Mouse (Mus musculus) stomach, embryonic 14.5 days (tissue): ENCODE results near the gene Irf5. TPM values are rescaled to one million over a fixed set of nuclear protein-coding genes. Genes with fewer than 3 reads are reported as not detected.

Experiments used
- ATAC-seq: fragments of 200-750 bp; cut with Nextera tagmentation; 2 replicates; pipeline ENCODE4 v1.8.0; 2017; ENCODE audit warnings: low read depth, moderate TSS enrichment; ENCODE audit not compliant: insufficient number of reproducible peaks, insufficient read depth, low FRiP score
- H3K27ac ChIP-seq: fragments of 300-500 bp; sonication (generic); 2 replicates; pipeline ENCODE4 v1.5.1; 2014; ENCODE audit warnings: mild to moderate bottlenecking, low read length, moderate library complexity, mixed read lengths
- H3K27me3 ChIP-seq: fragments of 300-500 bp; sonication (generic); 2 replicates; pipeline ENCODE4 v1.6.1; 2014; ENCODE audit warnings: low read length, control low read depth, mixed read lengths; ENCODE audit not compliant: control insufficient read depth, insufficient read depth
- H3K36me3 ChIP-seq: fragments of 300-500 bp; sonication (generic); 2 replicates; pipeline ENCODE4 v1.6.1; 2014; ENCODE audit warnings: mild to moderate bottlenecking, control low read depth, low read length, moderate library complexity, mixed read lengths; ENCODE audit not compliant: control insufficient read depth, insufficient read depth
- H3K4me1 ChIP-seq: fragments of 300-500 bp; sonication (generic); 2 replicates; pipeline ENCODE4 v1.6.1; 2014; ENCODE audit warnings: low read length, control low read depth, mixed read lengths; ENCODE audit not compliant: control insufficient read depth, insufficient read depth
- H3K4me2 ChIP-seq: fragments of 300-500 bp; sonication (generic); replicated peaks from 2 replicates; pipeline ENCODE4 v1.6.1; 2014; ENCODE audit warnings: low read depth, low read length, control low read depth
- H3K4me3 ChIP-seq: fragments of 300-500 bp; sonication (generic); 2 replicates; pipeline ENCODE4 v1.5.1; 2014; ENCODE audit warnings: low read depth, low read length, control low read depth
- H3K9ac ChIP-seq: fragments of 300-500 bp; sonication (generic); replicated peaks from 2 replicates; pipeline ENCODE4 v1.6.1; 2014; ENCODE audit warnings: low read depth, mild to moderate bottlenecking, control low read depth, low read length, moderate library complexity, mixed read lengths
- H3K9me3 ChIP-seq: fragments of 300-500 bp; sonication (generic); 2 replicates; pipeline ENCODE4 v1.6.1; 2016; ENCODE audit warnings: low read depth, low read length, control low read depth; ENCODE audit not compliant: control insufficient read depth
- WGBS: fragments of 180-500 bp; shearing (Covaris S2); extraction: QIAGEN DNeasy Blood & Tissue Kit; methylation state at CpG from one replicate; pipeline ENCODE4 v1.1.7; 2014; 5-methylcytosine and 5-hydroxymethylcytosine counted together
- polyA plus RNA-seq: library from polyadenylated mRNA; unstranded; fragments of >200 nt; fragmentation: Nextera tagmentation; extraction: Ambion mirVana; gene quantifications from 2 replicates; pipeline ENCODE4 v1.2.1, GENCODE M21; 2014

The Irf5 gene
- polyA plus RNA-seq, 1 experiment from 2014 or later = 7.2 TPM

DNA sequence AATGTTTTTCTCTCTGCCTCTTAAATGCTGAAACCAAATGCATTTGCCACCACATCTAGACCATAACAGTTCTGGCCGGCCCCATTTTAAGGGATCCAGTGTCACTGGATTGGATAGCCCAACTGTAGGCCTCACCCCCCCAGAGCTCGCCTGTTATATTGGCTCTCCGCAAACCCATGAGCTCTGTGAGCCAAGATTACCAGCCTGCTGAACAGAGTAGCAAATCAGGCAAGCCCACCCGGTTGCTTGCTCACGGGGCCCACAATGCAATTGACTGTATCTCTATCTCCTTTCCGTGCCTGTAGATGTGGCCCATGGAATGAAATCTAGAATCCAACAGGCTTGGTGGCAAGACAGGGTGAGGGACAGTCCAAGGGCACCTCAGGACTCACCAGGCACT, 25.6 kb upstream of the Irf5 start:
- H3K9me3 ChIP-seq = no peaks in the 10 kb centered on the region
- no peak overlapping the region for H3K27ac ChIP-seq
- no peak overlapping the region for H3K4me3 ChIP-seq
- no peaks in the 10 kb centered on the region for H3K27me3 ChIP-seq
- no peak for ATAC-seq
- no peak overlapping the region for H3K9ac ChIP-seq
- H3K4me1 ChIP-seq = no peaks in the 10 kb centered on the region
- WGBS = 93% methylated on average over 6 of the region's 6 CpGs
- H3K4me2 ChIP-seq = no peak overlapping the region
- H3K36me3 ChIP-seq = no peaks in the 10 kb centered on the region; the same call in none of the 2 replicates

DNA sequence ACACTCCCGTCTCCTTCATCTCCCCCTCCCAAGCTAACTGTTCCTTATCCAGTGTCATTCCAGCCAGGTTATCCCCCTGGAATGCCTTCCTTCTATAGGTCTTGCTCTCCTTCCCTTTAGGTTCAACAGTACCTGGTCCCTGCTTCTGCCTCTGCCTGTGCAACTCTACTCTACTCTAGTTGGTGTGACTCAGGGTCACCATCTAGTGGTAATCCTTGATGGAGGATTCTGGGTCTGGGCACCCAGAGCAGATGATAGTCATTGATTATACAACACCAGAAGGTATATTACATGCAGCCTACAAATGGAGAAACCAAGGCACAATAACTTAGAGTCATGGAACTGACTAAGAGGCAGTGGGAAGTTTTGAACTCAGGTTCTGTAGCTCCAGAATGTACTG, 24.8 kb upstream of the Irf5 start:
- no peak overlapping the region for H3K27ac ChIP-seq
- no peaks in the 10 kb centered on the region; the same call in 1 of the 2 replicates for H3K36me3 ChIP-seq
- no peaks in the 10 kb centered on the region for H3K9me3 ChIP-seq
- H3K4me2 ChIP-seq = no peak overlapping the region
- H3K4me3 ChIP-seq = no peak overlapping the region
- no peak for ATAC-seq
- H3K27me3 ChIP-seq = no peaks in the 10 kb centered on the region
- 95% methylated on average over 1 of the region's 1 CpGs for WGBS
- no peaks in the 10 kb centered on the region for H3K4me1 ChIP-seq
- no peak overlapping the region for H3K9ac ChIP-seq

DNA sequence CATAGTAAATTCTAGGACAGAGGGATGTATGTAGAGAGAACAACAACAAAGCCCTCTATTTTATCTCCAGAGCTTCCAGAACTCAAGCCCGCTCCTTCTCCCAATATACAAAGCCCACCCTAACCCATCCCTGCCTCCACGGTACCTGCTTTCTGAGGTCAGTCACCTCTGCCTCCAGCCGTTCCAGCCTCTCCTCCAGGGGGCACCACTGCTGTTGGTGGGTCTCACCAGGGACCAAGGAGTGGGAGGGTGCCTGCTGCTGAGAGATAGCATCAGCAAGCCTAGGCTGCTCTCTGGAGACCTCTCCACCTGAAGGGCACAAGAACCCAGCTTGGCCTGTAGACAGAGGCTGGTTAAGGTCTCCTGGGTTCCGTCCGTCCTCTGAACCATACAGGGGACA, 20.9 kb upstream of the Irf5 start:
- no peak for ATAC-seq
- H3K4me3 ChIP-seq = no peak overlapping the region

DNA sequence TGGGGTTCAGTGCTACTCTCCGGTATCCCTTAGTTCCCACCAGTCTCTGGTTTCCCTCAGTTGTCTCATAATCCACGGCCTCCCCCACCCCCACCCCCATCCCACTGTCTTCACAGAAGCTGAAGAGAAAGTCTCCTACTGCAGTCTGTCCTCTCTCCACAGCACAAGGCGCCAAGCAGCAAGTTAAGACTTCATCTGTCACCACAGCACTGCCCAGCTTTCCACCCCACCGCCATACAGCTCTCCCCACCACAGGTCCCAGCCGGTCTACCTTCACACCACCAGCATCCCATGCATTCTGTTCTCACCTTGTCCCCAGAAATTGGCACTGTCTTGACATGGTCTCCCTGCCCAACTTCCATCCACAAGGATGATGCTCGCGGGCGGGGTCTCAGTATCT, 19.6 kb upstream of the Irf5 start:
- H3K9ac ChIP-seq = peak overlapping the region; percentile 52; the same call in 1 of the 2 replicates
- 21% methylated on average over 8 of the region's 8 CpGs for WGBS
- no peaks in the 10 kb centered on the region for H3K36me3 ChIP-seq
- peak overlapping the region; percentile 58 for H3K4me3 ChIP-seq
- no peak for ATAC-seq
- H3K27me3 ChIP-seq = no peaks in the 10 kb centered on the region
- peak overlapping the region; percentile 69 for H3K4me2 ChIP-seq
- H3K4me1 ChIP-seq = peaks cover 15% of the 10 kb centered on the region
- no peak overlapping the region for H3K27ac ChIP-seq
- no peaks in the 10 kb centered on the region for H3K9me3 ChIP-seq

More for the DNA sequence above, 20.9 kb upstream of the Irf5 start:
- H3K36me3 ChIP-seq = no peaks in the 10 kb centered on the region
- peaks cover 15% of the 10 kb centered on the region for H3K4me1 ChIP-seq
- H3K9me3 ChIP-seq = no peaks in the 10 kb centered on the region
- 0 out of 2 replicates have a peak overlapping the region, but pooled peaks have one; percentile 7 for H3K4me2 ChIP-seq
- H3K9ac ChIP-seq = no peak overlapping the region
- no peak overlapping the region for H3K27ac ChIP-seq
- no peaks in the 10 kb centered on the region for H3K27me3 ChIP-seq
- WGBS = 90% methylated on average over 5 of the region's 5 CpGs

DNA sequence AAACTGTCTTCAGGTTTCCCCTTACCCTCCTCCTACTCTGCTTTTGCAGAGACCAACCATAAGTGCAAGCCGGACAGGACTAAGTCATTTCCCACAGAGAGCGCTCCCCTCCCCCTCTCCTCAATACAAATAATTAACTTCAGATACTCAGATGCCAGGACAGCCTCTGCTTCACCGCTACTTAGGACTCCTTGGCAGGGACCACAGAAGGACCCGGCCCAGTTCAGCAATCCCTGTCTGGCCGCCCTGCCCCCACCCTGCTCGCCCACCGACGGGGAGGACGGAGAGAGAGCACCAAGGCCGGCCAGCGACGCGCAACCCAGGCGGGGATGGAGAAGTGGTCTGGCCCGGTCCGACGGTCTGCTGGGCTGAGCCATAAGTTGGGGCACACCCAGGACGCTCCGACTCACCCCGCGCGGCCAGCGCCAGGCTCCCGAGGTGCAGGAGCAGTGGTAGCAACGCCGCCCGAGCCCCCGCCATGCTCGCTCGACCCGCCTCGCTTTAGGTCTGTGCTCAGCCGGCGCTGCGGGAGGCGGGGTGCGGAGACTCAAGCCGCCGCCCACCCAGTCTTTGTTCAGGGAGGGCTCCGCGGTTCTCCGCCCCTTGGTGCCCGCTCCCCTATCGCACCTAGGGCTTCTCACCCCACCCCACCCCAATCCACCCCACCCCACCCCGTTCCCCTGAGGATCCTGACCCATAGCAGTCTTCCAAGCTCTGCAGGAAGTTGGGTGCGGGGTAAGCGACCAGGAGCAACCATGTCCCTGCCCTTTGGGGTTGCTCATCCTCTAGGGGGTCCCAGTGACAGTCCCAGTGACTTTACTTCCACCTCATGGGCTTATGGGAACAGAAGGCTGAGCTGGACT, 18.7 kb upstream of the Irf5 start, which contains the start of gene Kcp:
TSS of gene Kcp (minus strand) at position 506 of the 863 bp plus-strand sequence.
- peak; percentile 44; the same call in 1 of the 2 replicates for ATAC-seq
- Histone ChIP-seq H3K36me3 (no peaks in the 10 kb centered on the region), H3K9me3 (no peaks in the 10 kb centered on the region), H3K4me2 (peak within 1 kb of the TSS; percentile 69), H3K4me1 (peaks cover 16% of the 10 kb centered on the region), H3K27ac (peak within 1 kb of the TSS; percentile 10; the same call in 1 of the 2 replicates), H3K27me3 (no peaks in the 10 kb centered on the region), H3K9ac (peak within 1 kb of the TSS; percentile 52), H3K4me3 (peak within 1 kb of the TSS; percentile 58)
- under 1% methylated on average over 46 of the region's 47 CpGs for WGBS

DNA sequence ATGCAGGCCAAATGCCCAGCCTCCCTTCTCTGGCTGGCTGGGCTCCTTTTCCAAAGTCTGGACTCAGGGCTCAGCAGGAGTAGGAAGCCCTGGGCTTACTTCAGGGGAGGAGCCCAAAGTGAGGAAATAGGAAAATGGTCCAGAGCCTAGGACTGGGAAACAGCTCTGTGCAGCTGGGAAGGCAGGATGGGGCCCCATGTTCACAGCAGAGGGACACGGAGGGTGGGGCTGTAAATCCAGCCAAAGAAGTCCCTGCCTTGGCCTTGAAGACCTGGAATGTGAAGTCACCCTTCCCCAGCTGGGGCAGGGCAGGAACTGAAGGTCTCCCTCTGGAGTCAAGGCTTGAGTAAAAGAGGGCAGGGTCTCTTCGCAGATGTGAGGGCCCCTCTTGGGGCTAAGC, 17.3 kb upstream of the Irf5 start:
- H3K9ac ChIP-seq = no peak overlapping the region
- H3K9me3 ChIP-seq = no peaks in the 10 kb centered on the region
- no peak overlapping the region for H3K4me2 ChIP-seq
- no peaks in the 10 kb centered on the region for H3K36me3 ChIP-seq
- H3K27ac ChIP-seq = no peak overlapping the region
- H3K27me3 ChIP-seq = no peaks in the 10 kb centered on the region
- no peak overlapping the region for H3K4me3 ChIP-seq
- peaks cover 25% of the 10 kb centered on the region for H3K4me1 ChIP-seq
- ATAC-seq = peak; percentile 38; the same call in 1 of the 2 replicates
- WGBS = 31% methylated on average over 2 of the region's 2 CpGs

DNA sequence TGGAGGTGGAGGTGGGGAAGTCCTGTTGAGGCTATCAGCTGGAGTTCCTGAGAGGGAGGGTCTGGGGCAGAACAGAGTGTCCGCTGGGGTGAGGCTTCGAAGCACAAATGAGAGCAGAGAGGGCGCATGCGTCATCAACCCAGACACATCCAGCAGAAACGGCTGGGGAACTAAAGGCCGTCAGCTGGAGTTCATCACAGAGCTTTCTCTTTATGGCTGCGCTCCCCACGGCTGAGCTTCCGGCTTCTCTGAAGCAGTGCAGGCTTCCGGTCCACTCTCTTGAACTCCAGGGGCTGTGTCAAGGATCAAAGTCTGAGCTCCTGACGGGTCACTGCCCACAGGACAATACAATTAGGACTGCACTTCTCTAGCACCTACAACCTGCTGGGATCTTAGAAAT, 13.1 kb upstream of the Irf5 start:
- ATAC-seq = peak; percentile 77
- no peaks in the 10 kb centered on the region for H3K27me3 ChIP-seq
- H3K36me3 ChIP-seq = no peaks in the 10 kb centered on the region
- H3K27ac ChIP-seq = peak overlapping the region; percentile 71
- peak overlapping the region; percentile 12; the same call in 1 of the 2 replicates for H3K4me3 ChIP-seq
- H3K4me2 ChIP-seq = peak overlapping the region; percentile 36
- no peaks in the 10 kb centered on the region for H3K9me3 ChIP-seq
- under 1% methylated on average over 11 of the region's 11 CpGs for WGBS
- no peak overlapping the region for H3K9ac ChIP-seq
- H3K4me1 ChIP-seq = peaks cover 17% of the 10 kb centered on the region

DNA sequence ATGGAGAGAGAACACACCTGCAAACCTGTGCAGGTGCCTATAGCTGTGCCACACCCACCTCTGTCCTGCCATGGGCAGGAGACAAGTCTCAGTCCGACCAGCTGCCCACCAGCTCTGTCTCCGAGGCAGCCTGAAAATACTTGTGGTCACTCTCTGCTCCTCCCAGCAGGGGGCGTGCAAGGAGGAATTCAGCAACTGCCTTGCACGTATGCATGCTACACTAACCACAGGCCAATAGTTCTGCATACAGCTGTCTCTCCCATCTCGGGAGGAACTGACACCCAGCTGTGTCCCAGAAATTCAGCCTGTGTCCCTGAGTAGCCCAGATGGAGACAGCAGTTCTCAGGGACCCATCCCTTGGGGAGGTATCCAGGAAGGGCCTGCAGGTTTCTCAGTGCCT, 9.3 kb upstream of the Irf5 start:
- Histone ChIP-seq H3K27me3 (no peaks in the 10 kb centered on the region), H3K9ac (no peak overlapping the region), H3K4me1 (peaks cover 9% of the 10 kb centered on the region; the same call in 1 of the 2 replicates), H3K36me3 (no peaks in the 10 kb centered on the region), H3K4me3 (no peak overlapping the region), H3K4me2 (no peak overlapping the region), H3K9me3 (no peaks in the 10 kb centered on the region), H3K27ac (no peak overlapping the region)
- 8% methylated on average over 5 of the region's 5 CpGs for WGBS
- ATAC-seq = peak; percentile 21; the same call in 1 of the 2 replicates
